Mouse (Mus musculus) spleen, embryonic (tissue): ENCODE results near the gene Elovl4.

Experiments used
- CTCF ChIA-PET: fragments of 350-600 bp; sonication (Branson Sonifier 250); formaldehyde crosslinking; loops from one replicate; lab custom pipeline; 2022; lab: Charles Lee

Elovl4 gene

GRCm38 (mm10) chr9:83805977-83806815, at the start of gene Elovl4:
TSS of gene Elovl4 (minus strand) at chr9:83806277.
- CTCF ChIA-PET, result no interaction called here

GRCm38 (mm10) chr9:83852464-83852863, 46.4 kb upstream of the Elovl4 start:
- CTCF ChIA-PET, result no interaction called here

- CTCF ChIA-PET, result no interaction called here
Measured at GRCm38 (mm10) chr9:83834748-83835313, 28.8 kb upstream of the Elovl4 start.

- CTCF ChIA-PET, result no interaction called here
Measured at GRCm38 (mm10) chr9:83833811-83834747, 28.0 kb upstream of the Elovl4 start, which contains the start of gene Ttk. TSS of gene Ttk (plus strand) at chr9:83834689.

- CTCF ChIA-PET, result no interaction called here
Measured at GRCm38 (mm10) chr9:83831152-83831551, 25.1 kb upstream of the Elovl4 start.

GRCm38 (mm10) chr9:83829896-83830295, 23.8 kb upstream of the Elovl4 start:
- CTCF ChIA-PET, result no interaction called here

GRCm38 (mm10) chr9:83822925-83823324, 16.8 kb upstream of the Elovl4 start:
- CTCF ChIA-PET, result no interaction called here

- CTCF ChIA-PET, result no interaction called here
Measured at GRCm38 (mm10) chr9:83820976-83821375, 14.9 kb upstream of the Elovl4 start.

- CTCF ChIA-PET, result no interaction called here
Measured at GRCm38 (mm10) chr9:83819188-83819587, 13.1 kb upstream of the Elovl4 start.

GRCm38 (mm10) chr9:83807562-83807961, 1.5 kb upstream of the Elovl4 start:
- CTCF ChIA-PET, result interaction anchor here (0.8 kb wide), 1 partner anchor 97 kb away, joined by 3 read pairs; no protein-coding TSS in a partner anchor

GRCm38 (mm10) chr9:83805164-83805976, 707 bp downstream of the Elovl4 start:
- CTCF ChIA-PET, result interaction anchor here (0.6 kb wide), 1 partner anchor 13 kb away, joined by 5 read pairs; no protein-coding TSS in a partner anchor

- CTCF ChIA-PET, result interaction anchor here (0.6 kb wide), 1 partner anchor 12 kb away, joined by 5 read pairs; no protein-coding TSS in a partner anchor
Measured at GRCm38 (mm10) chr9:83804341-83804740, 1.7 kb downstream of the Elovl4 start.

- CTCF ChIA-PET, result no interaction called here
Measured at GRCm38 (mm10) chr9:83797898-83798297, 8.2 kb downstream of the Elovl4 start.

- CTCF ChIA-PET, result no interaction called here
Measured at GRCm38 (mm10) chr9:83796875-83797274, 9.2 kb downstream of the Elovl4 start.

GRCm38 (mm10) chr9:83789326-83789725, 16.8 kb downstream of the Elovl4 start:
- CTCF ChIA-PET, result no interaction called here

- CTCF ChIA-PET, result no interaction called here
Measured at GRCm38 (mm10) chr9:83785501-83785900, 20.6 kb downstream of the Elovl4 start.

GRCm38 (mm10) chr9:83778317-83778960, 27.6 kb downstream of the Elovl4 start:
- CTCF ChIA-PET, result no interaction called here

- CTCF ChIA-PET, result no interaction called here
Measured at GRCm38 (mm10) chr9:83761318-83761717, 44.8 kb downstream of the Elovl4 start.

- CTCF ChIA-PET, result no interaction called here
Measured at GRCm38 (mm10) chr9:83731877-83732276, 74.2 kb downstream of the Elovl4 start.

GRCm38 (mm10) chr9:83730836-83731235, 75.2 kb downstream of the Elovl4 start:
- CTCF ChIA-PET, result no interaction called here
